Mouse (Mus musculus) megakaryocyte, embryonic 14.5 days (primary cell): ENCODE results near the gene Sh2b3.

Experiments used
- FLI1 ChIP-seq: IDR thresholded peaks from 2 replicates; pipeline ENCODE4 v1.6.1; 2012; ENCODE audit warnings: low read length, inconsistent platforms, mixed read lengths
- GATA1 ChIP-seq: IDR thresholded peaks from 3 replicates; pipeline ENCODE4 v1.6.1; 2012; ENCODE audit warnings: mixed read lengths, low read length, inconsistent platforms, borderline replicate concordance

DNA sequence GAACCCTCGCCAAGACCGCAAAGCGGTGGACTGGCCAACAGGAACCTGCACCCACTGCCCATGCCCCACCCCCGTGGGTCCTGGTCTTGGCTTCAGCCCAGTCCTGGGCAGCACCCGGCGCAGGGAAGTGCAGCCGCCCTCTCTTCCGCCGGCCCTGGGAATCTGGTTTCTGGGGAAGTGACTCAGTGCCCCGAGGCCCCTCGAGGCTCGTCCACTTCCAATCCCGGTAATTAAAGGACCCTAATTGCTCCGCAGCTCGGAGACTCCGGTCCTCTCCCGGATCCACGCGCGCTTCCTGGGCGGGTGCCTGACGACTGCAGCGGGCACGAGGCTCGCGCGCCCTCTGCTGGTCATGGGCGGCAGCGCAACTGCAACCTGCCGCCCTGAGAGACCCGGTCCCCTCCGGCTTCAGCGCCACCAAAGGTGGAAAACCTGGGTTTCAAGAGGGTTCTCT lies 5.2 kb upstream of the Sh2b3 start:
- TF ChIP-seq GATA1 (no peak), FLI1 (no peak)
